Mouse (Mus musculus) liver, postnatal 0 days (tissue): ENCODE measurements at regions not wholly inside any gene's neighbourhood (a gene's known extent, or its start where the extent isn't known, plus 50 kb on each side); places are given as distances from the start of the nearest gene placed in this dataset.

Source experiments
- CTCF ChIP-seq: sonication (generic); IDR thresholded peaks from 2 replicates; pipeline ENCODE4 v1.5.1; 2016; ENCODE audit warnings: antibody characterized with exemption, low read depth
- EP300 ChIP-seq: IDR thresholded peaks from 2 replicates; pipeline ENCODE4 v1.6.1; 2016; ENCODE audit warnings: antibody characterized with exemption, low read depth, mild to moderate bottlenecking

DNA sequence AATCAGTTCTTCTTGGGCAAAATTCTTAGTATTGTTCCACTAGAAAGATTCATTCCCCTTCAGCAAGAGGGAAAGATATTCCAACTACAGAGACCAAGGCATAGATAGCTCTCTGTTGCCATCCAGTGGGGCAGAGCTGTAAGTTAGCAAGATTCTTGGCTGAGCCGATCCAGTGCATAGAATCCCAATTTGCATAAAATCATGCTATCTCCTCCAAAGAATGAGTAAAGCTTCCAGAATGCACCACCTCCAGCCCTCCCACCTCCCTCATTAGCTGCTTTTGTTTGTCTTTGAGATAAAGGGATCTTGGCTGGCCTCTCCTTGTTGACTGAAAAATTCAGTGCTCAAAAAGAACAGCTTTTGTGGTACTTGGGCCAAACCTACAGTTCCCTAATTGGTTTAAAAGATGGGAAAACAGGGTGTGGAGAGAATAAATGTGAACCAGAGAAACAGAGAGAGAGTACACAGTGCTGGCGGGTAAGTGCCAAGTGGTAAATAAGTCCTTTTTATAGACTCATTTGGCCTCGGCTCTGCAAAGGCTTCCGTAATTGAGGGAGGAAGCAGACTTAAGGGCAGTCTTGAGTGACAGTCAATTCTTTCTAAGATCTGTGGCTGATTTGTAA, 1612.0 kb upstream of the Gulo start:
- TF ChIP-seq EP300 (no peak), CTCF (peak; percentile 70)
